Mouse (Mus musculus): Measurements from ENCODE around the gene Thumpd1.

DNA sequence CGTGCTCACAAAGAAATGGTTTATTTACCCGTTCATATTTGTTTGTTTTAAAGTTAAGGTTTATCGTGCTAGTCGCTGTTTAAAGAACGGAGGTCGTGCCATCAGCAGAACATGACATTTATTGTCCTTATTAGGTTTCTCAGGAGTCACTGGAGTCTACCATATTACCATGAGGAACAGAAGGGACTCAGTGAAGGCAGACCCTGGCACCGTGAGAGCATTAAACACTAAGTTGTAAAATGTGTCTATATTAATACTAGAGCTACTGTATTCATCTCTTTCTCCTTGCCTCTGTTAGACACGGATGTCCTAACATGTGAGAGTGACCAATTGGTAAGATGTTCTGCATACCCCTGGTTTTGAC is 331 bp upstream of the Thumpd1 start:
- TF ChIP-seq CHD2 (IDR thresholded peaks at IDR 0.05; ENCODE audit: low read depth, low read length) (no peak), ZC3H11A (IDR thresholded peaks at IDR 0.05; ENCODE audit: borderline replicate concordance, low read depth, low read length) (no peak)
